Mouse (Mus musculus) frontal cortex, postnatal 14 days (tissue): ENCODE measurements around the gene Vax2.

ENCODE experiments used
- DNase-seq, 2 experiments: peaks; one replicate each; pipeline ENCODE4 v3.0.0; 2022; ENCODE audit warnings: low spot score in 2 of 2

Gene Vax2

DNA sequence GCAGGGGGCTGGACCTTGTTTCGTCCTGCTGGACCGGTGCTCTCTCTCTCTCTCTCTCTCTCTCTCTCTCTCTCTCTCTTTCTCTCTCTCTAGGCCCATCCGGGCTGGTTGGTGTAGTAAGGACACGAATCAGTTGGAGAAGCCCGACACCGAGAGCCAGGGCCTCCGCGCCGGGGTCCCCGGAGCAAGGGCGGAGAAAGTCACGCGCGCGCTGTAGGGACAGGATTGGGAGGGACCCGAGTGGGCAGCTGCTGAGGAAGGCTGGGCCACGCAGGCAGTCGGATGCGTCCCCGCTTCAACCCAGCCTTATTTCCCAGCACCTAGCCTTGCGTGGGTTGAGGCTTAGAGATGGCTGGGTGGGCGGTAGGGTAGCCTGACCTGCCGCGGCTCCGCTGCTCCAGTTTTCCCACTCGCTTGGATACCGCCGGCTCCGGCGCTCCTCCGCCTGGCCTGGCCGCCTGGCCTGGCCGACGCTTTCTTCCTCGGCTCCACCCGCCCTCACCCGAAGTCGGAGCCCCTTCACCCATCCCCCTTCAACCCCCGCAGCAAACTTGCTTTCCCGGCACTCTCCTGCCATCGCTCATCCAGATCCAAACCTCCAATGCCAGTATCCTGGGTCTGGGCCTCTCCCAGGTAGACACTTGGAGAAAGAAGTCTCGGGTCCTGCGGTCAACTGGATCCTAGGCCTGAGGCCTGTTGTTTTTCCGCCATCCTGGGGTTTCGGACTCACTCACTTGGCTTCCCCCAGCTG lies 836 bp downstream of the Vax2 start:
- DNase-seq: no peak

DNA sequence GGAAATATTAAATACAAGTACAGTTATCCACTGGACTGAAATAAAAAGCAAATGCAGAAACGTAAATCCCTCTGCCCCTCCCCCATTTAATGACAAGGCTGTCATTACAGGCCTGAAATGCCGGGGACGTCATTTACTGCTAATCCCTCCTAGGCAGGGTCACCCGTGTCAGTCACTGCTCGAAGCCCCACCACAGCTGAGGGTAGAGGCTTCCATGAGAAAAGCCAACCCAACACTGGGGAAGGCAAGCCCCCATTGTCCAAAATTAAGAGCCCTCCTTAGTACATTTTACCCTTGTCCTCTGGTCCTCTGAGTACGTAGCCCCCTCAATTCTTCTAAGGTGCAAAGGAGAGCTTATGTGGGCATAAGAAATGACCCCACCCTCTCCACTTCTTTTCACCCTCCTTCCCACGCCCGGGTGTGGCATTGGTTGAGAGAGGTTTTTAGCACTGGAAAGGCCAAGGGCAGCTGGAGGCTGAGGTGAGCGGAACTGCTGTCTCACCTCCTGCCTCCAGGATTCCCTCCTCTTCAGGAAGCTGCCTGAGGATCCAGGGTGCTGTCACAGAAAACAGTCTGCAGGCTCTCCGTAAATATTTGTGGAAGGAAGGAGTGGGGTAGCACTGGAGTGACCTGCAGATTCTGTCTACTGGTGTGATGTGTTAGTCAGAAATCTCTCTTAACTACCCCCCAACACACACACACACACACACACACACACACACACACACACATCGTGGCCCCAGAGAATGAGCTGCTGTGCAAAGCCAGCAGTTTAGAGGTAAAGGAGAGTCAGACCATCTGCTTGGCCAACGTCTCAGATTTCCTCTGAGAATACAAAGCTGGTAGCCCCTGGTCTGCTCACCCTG lies 2.4 kb downstream of the Vax2 start:
- no peak for DNase-seq

DNA sequence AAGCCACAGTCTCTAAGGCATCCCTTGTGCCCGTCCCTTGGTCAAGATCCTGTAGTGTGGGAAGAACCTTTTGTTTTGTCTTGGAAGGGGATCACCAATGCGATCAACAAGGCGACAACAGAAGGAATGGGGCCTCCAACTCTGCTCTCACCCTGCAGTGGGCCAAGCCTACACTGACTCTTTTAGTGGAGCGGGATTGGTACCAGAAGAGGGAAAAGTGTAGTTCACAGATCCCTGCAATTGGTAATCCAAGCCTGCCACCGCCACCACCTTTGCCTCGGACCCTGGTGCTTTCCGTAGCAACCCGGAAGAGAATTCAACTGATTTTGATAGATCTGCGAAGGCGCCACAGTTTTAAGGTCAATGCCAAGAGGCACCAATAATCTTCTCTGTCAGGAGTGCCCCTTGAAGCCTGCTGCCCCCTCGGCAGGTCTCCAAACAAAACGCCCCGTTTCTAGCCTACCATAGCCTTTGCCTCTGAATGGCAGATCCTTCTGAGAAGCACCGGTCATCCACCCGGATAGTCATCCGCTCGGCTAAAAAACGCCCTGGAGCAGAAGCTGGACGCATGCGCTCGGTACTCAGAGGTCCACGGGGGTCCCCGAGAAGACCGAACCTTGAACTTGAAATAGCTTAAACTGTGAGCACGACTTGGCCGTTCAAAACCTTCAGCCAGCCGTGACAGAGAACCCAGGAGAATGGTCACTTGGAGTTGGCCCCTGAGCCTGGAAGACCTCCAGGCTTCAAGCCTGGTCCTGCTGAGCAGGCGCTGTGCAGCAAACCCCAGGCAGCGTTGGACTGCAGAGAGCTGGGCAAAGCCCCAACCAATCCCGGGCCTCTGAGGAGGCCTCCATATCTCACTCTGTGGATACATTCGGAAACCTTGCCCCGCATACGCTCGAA lies 3.4 kb downstream of the Vax2 start:
- DNase-seq: no peak

DNA sequence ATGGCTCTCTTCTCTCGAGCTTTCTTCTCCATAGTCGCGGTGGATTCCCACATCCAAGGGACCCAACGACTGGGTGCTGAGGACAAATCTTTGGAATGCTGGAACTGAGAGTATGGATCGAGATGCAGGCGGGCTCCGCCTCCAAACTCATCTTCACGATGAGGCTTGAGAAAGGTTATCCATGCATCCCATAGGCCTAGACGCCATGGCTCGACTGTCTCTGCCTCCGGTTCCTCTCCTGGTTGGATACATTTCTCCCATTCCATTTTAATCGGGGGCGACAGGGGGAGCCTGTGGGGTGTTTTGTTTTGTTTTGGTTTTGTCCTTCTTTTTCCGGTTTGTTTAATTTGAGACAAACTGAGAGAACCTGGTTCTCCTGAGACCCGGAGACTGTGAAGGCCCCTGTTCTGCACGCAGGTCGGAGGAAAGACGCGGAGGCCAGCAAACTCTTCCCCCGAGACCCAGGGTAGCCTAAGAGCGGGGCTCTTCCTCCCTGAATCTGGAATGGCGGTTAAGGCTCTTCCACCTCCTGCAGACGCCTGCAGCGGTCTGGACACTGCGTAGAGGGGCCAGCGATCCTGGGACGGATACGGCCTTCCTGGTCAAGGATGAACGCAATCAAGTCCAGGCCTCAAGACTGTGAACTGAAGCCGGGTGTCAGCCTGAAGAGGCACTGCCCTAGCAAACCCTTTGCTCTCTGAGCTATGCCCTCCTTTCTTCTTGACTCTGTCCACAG lies 4.6 kb downstream of the Vax2 start:
- no peak for DNase-seq

DNA sequence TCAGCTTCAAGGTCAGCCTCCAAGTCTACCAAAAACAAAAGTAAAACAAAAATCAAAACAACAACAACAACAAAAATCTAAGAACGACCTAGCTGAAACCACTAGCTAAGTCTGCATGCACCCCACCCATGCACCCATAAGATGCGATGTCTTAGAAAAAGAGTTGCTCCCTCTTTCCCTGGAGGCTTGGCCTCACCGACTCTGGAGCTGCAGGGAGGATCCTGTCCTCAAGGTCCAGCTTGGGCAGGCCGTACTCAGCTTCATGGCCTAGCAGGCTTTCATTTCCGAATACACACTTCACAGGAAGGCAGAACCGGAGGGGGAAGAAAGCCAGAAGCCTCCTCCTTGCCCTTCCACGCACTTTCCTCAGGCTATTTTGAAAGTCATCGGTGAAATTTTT lies 6.0 kb downstream of the Vax2 start:
- no peak for DNase-seq

DNA sequence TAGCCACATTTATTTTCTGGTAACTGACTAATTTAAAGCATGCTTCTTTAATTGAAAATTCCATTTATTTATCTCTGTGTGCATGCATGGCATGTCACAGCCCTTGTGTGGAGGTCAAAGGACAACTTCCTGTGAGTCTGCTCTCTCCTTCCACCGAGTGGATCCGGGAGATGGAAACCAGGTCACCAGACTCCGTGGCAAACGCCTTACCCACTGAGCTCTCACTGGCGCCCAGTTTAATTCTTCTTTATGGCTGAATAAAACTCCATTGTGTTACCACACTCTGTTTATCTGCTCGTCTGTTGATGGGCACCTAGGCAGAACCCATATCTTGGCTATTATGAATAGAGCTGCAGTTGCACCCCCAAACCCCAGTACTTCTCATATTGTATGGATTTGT lies 11.5 kb downstream of the Vax2 start:
- DNase-seq: no peak

DNA sequence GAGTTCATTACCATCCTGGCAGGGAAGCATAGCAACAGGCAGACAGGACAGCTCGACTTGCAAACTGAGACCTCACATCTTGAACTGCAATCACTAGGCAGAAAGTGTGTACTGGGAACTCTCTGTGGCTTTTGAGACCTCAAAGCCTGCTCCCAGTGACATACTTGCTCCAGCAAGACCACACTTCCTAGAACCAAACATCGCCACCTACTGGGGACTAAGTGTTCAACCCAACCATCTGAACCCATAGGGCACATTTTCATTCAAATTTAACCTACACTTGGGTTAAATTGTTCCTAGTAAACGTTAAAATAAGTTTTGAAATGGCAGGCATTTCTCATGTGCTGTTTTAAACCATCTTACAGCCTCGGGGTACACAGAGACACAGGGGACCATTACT lies 16.1 kb downstream of the Vax2 start:
- DNase-seq: no peak

DNA sequence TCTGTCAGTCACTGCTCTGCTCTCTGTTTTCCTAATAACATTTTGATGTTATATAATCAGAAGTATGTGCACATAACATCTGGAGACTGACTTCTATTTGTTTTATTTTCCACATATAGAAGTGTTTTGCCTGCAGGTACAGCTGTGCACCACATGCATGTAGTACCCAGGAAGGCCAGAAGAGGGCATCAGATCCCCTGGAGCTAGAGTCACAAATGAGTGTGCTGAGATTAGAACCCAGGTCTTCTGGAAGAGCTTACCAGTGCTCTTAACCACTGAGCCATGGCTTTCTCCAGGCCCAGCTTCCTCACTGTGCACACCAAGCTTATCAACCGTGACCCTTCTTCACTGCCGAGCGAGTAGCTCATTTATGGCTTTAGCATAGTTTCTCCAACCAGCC lies 17.4 kb downstream of the Vax2 start:
- DNase-seq: no peak

- DNase-seq: no peak
Measured at GRCm38 (mm10) chr6:83729350-83729970, 18.4 kb downstream of the Vax2 start.

DNA sequence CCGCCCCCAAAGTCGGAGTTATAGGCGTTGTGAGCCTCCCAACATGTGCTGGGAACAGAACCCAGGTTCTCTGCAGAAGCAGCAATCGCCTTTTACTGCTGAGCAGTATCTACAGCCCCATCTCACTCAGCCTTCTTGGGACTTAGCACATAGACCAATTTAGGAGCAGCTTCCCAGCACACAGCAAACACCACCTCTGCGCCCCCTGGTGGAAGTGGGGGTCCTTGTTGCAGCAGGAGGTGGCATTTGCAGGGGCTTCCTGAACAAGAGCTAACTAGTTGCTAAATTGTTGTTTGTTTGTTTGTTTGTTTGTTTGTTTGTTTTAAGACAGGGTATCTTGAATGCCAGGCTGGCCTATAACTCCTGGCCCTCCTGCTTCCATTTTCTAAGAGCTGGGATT lies 20.1 kb downstream of the Vax2 start:
- no peak for DNase-seq

DNA sequence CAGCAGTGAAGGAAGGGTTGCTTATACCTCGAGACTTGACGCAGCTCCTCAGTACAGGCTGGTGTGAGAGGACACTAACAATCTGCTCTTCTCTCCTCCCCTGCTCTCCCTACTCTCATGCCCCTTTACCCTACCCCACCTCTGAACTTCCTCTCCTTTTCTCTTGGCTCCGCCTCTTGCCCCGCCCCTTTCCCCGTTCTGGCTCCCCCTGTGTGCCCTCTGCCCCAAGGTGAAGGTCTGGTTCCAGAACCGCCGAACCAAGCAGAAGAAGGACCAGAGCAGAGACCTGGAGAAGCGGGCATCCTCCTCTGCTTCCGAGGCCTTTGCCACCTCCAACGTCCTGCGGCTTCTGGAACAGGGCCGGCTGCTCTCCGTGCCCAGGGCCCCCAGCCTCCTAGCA lies 26.2 kb downstream of the Vax2 start:
- DNase-seq: no peak

DNA sequence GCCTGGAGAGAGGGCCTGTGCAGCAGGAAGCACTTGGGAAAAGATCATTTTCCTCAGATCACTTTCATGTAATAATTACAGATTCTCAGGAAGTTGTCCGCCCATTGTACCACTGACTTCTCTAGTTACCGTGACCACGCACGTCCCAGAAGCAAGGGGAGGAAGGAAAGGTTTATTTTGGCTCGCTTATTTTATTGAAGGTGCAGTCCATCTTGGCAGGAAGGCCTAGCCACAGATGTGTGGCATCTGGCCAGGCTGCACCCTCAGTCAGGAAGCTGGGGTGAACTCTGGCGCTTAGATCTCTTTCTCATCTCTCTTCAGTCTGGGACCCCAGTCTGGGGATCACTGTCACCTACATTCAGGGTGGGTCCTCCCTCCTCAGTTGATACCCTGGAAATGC lies 27.5 kb downstream of the Vax2 start:
- no peak for DNase-seq

- no peak for DNase-seq
Measured at GRCm38 (mm10) chr6:83742761-83743160, 31.7 kb downstream of the Vax2 start, which contains the start of gene Atp6v1b1. Atp6v1b1 (plus strand) TSS chr6:83742990.

- no peak for DNase-seq
Measured at GRCm38 (mm10) chr6:83743212-83743611, 32.1 kb downstream of the Vax2 start.

GRCm38 (mm10) chr6:83744126-83744525 lies 33.1 kb downstream of the Vax2 start:
- no peak for DNase-seq

DNA sequence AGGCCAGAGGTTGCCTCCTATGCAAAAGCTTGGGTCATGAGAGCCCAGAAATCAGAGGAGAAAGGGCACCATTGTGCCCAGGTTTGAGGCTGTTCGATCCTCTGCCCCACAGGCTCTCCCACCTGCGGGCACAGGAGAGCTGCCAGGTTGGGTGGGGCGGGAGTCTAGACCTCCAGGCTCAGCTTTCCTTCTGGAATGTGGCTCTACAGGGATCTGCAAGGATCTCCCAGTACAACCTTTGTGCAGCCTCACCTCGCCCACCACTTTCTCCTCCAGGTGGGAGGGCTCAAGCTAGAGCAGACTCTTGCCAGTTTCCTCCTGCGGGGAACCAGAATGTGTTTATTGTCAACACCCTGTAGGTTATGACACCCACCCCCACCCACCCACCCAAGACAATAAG lies 33.5 kb downstream of the Vax2 start:
- DNase-seq: no peak

GRCm38 (mm10) chr6:83745466-83745865 lies 34.4 kb downstream of the Vax2 start:
- DNase-seq: no peak

DNA sequence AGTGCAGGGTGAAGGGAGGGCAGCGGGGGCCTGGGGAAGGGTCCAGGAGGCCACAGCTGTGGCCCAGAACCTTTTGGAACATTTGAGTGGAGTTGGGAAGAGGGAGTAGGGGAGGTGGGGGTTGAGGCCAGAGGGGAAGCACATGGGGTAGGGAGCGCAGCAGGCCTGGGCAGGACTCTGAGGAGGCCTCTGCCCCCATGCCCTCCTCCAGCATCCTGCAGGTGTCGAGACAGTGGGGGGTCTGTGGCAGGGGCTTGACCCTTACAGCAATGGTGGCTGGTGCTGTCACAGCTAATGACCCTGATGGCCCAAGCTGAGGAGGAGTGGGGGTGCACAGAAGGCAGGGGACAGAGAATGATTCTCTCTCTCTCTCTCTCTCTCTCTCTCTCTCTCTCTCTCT lies 38.2 kb downstream of the Vax2 start:
- DNase-seq: no peak

DNA sequence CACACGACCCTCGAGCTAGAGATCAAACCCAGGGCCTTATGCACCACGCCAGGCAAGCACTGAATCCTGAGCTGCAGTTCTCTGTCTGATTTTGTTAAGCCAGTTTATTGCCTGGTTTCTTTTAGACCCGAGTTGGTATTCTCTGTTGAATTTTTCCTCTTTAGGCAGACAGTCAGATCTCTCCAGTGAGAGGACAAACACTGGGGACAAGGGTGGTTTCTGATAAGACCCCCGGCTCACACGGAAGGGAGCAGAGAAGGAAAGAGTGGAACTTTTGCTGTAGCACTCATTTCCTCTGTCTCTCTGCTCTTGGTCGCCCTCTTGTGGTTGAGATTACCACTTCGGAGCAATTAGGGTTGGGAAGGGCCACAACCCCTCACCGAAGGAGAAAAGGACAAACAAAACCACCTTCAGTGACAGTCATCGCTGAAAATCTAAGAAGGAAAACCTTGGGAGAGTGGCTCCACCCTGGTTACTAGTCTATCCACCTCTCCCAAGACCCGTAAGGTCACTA lies 39.2 kb downstream of the Vax2 start:
- DNase-seq: peak in 1 of 2 experiments; percentile 38

DNA sequence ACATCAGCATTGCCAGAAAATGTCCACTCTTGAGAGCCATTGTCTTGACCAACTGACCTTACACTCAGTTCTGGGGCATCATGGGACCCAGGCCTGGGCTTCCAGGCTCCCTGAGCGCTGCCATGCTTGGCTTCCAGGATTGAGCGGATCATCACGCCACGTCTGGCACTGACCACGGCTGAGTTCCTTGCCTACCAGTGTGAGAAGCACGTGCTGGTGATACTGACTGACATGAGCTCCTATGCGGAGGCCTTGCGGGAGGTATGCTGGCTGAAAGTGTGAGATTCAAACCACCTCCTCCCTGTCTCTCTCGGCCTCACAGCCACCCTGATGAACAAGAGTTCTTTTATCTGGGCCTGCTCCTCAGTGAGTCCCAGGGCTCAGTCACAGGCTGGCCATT lies 45.0 kb downstream of the Vax2 start:
- DNase-seq: no peak

GRCm38 (mm10) chr6:83762344-83762743 lies 51.3 kb downstream of the Vax2 start, which contains the start of gene Ankrd53:
Ankrd53 (plus strand) TSS chr6:83762644.
- DNase-seq: no peak
